Mouse (Mus musculus) limb, embryonic 10.5 days (tissue): ENCODE results near the gene Lbx2. TPM values are rescaled to one million over a fixed set of nuclear protein-coding genes. Genes with fewer than 3 reads are reported as not detected.

Experiments used
- DNase-seq: peaks from one replicate; pipeline ENCODE4 v3.0.0-alpha.2; 2017; ENCODE audit warnings: low spot score
- H3K27ac ChIP-seq: fragments of 300-500 bp; sonication (generic); 2 replicates; pipeline ENCODE4 v1.5.1; 2016; ENCODE audit warnings: mild to moderate bottlenecking
- H3K27me3 ChIP-seq: fragments of 300-500 bp; sonication (generic); 2 replicates; pipeline ENCODE4 v1.6.1; 2016; ENCODE audit warnings: low read depth, mild to moderate bottlenecking; ENCODE audit not compliant: poor library complexity, severe bottlenecking
- H3K36me3 ChIP-seq: fragments of 300-500 bp; sonication (generic); 2 replicates; pipeline ENCODE4 v1.6.1; 2016; ENCODE audit warnings: mild to moderate bottlenecking, moderate library complexity
- H3K4me1 ChIP-seq: fragments of 300-500 bp; sonication (generic); 2 replicates; pipeline ENCODE4 v1.6.1; 2016
- H3K4me3 ChIP-seq: fragments of 300-500 bp; sonication (generic); 2 replicates; pipeline ENCODE4 v1.5.1; 2016; ENCODE audit warnings: mild to moderate bottlenecking, moderate library complexity
- H3K9me3 ChIP-seq: fragments of 300-500 bp; sonication (generic); replicated peaks from 2 replicates; pipeline ENCODE4 v1.6.1; 2016; ENCODE audit warnings: mild to moderate bottlenecking
- WGBS: fragments of 180-500 bp; shearing (Covaris S2); methylation state at CpG from one replicate; pipeline ENCODE4 v1.1.7; 2016; 5-methylcytosine and 5-hydroxymethylcytosine counted together
- microRNA counts: library from miRNA; unstranded; fragments of <30 nt; microRNA quantifications from one replicate; lab custom pipeline; 2017
- microRNA-seq: library from miRNA; unstranded; fragments of <30 nt; microRNA quantifications from one replicate; pipeline ENCODE4, GENCODE M21; 2017
- polyA plus RNA-seq: library from polyadenylated mRNA; unstranded; fragments of >200 nt; fragmentation: Nextera tagmentation; extraction: Ambion mirVana; gene quantifications from 2 replicates; pipeline ENCODE4 v1.2.1, GENCODE M21; 2016

The Lbx2 gene
- polyA plus RNA-seq, 1 experiment from 2014 or later = 1.5 TPM

GRCm38 (mm10) chr6:83134951-83135513, 48.9 kb downstream of the Lbx2 start, which contains the start of gene Rtkn:
TSS of gene Rtkn (plus strand) at chr6:83135463.
- H3K4me3 ChIP-seq = peak within 1 kb of the TSS; percentile 69
- no peak for DNase-seq
- H3K27me3 ChIP-seq = no peaks in the 10 kb centered on the region
- 59% methylated on average over 7 of the region's 7 CpGs for WGBS
- H3K27ac ChIP-seq = peak within 1 kb of the TSS; percentile 99
- peaks cover 61% of the 10 kb centered on the region for H3K4me1 ChIP-seq
- H3K9me3 ChIP-seq = no peaks in the 10 kb centered on the region
- H3K36me3 ChIP-seq = peaks cover 10% of the 10 kb centered on the region

GRCm38 (mm10) chr6:83135571-83136161, 49.5 kb downstream of the Lbx2 start:
- H3K4me1 ChIP-seq = peaks cover 66% of the 10 kb centered on the region
- WGBS = 3% methylated on average over 37 of the region's 37 CpGs
- H3K27ac ChIP-seq = peak overlapping the region; percentile 99
- H3K9me3 ChIP-seq = no peaks in the 10 kb centered on the region
- no peaks in the 10 kb centered on the region for H3K27me3 ChIP-seq
- peaks cover 12% of the 10 kb centered on the region for H3K36me3 ChIP-seq
- peak; percentile 64 for DNase-seq
- H3K4me3 ChIP-seq = peak overlapping the region; percentile 69

GRCm38 (mm10) chr6:83136291-83136880, 50.2 kb downstream of the Lbx2 start:
- H3K36me3 ChIP-seq = peaks cover 12% of the 10 kb centered on the region
- H3K9me3 ChIP-seq = no peaks in the 10 kb centered on the region
- 15% methylated on average over 5 of the region's 5 CpGs for WGBS
- no peaks in the 10 kb centered on the region for H3K27me3 ChIP-seq
- peak overlapping the region; percentile 69 for H3K4me3 ChIP-seq
- peaks cover 73% of the 10 kb centered on the region for H3K4me1 ChIP-seq
- peak overlapping the region; percentile 99 for H3K27ac ChIP-seq
- no peak for DNase-seq

GRCm38 (mm10) chr6:83136881-83137575, 50.9 kb downstream of the Lbx2 start:
- Histone ChIP-seq H3K36me3 (peaks cover 12% of the 10 kb centered on the region), H3K4me3 (peak overlapping the region; percentile 69), H3K27me3 (0 out of 2 replicates have a peak, but pooled peaks cover 5% of the 10 kb centered on the region), H3K27ac (peak overlapping the region; percentile 99), H3K4me1 (peaks cover 79% of the 10 kb centered on the region), H3K9me3 (no peaks in the 10 kb centered on the region)
- under 1% methylated on average over 26 of the region's 26 CpGs for WGBS
- peak; percentile 85 for DNase-seq

- Histone ChIP-seq H3K4me1 (peaks cover 85% of the 10 kb centered on the region), H3K36me3 (peaks cover 12% of the 10 kb centered on the region), H3K27me3 (0 out of 2 replicates have a peak, but pooled peaks cover 9% of the 10 kb centered on the region), H3K9me3 (no peaks in the 10 kb centered on the region), H3K27ac (peak overlapping the region; percentile 99), H3K4me3 (peak overlapping the region; percentile 69)
- under 1% methylated on average over 12 of the region's 12 CpGs for WGBS
- DNase-seq = peak; percentile 96
Measured at GRCm38 (mm10) chr6:83137576-83137950, 51.4 kb downstream of the Lbx2 start.

MicroRNAs within 50 kb of the gene (microRNA counts, 519-probe panel; counts per million panel counts)
- microRNA mmu-miR-3470a+mmu-miR-3470b (lab: Ali Mortazavi, UCI) = 684 counts per million, percentile 72 among the panel's probes with 10 or more counts

Small RNA genes within 50 kb of the gene (microRNA-seq; reads per million reads assigned to microRNA genes)
- gene Mir3470a (not detected), gene Mir7040 (not detected)

Other genes starting within 250 kb of the Lbx2 start
- 0.83 and 1.9 TPM in 2 replicates for gene Sema4f, start 146.6 kb upstream of the Lbx2 start, polyA plus RNA-seq
- 0.19 and 0.33 TPM in 2 replicates for gene M1ap, start 139.5 kb upstream of the Lbx2 start, polyA plus RNA-seq
- 9.8 and 14.9 TPM in 2 replicates for gene Dok1, start 52.9 kb upstream of the Lbx2 start, polyA plus RNA-seq
- gene Loxl3, start 52.2 kb upstream of the Lbx2 start, polyA plus RNA-seq = 6.3 and 12.8 TPM in 2 replicates
- 167 and 169 TPM in 2 replicates for gene Aup1, start 31.8 kb upstream of the Lbx2 start, polyA plus RNA-seq
- 76.2 and 82.6 TPM in 2 replicates for gene Htra2, start 31.1 kb upstream of the Lbx2 start, polyA plus RNA-seq
- gene Dqx1, start 28.5 kb upstream of the Lbx2 start, polyA plus RNA-seq = 1.4 and 1.5 TPM in 2 replicates
- 0.16 TPM in 1 of 2 replicates, not detected in the other for gene Tlx2, start 16.1 kb upstream of the Lbx2 start, polyA plus RNA-seq
- gene Pcgf1, start 8.5 kb upstream of the Lbx2 start, polyA plus RNA-seq = 46.5 and 46.9 TPM in 2 replicates
- gene Ccdc142, start 15.2 kb downstream of the Lbx2 start, polyA plus RNA-seq = 1.7 and 3.8 TPM in 2 replicates
- gene Gm42688, start 15.2 kb downstream of the Lbx2 start, polyA plus RNA-seq = 2.1 and 2.8 TPM in 2 replicates
- gene Mrpl53, start 22.7 kb downstream of the Lbx2 start, polyA plus RNA-seq = 150 and 163 TPM in 2 replicates
- gene Mogs, start 29.1 kb downstream of the Lbx2 start, polyA plus RNA-seq = 45.3 and 53.8 TPM in 2 replicates
- gene Wbp1, start 35.2 kb downstream of the Lbx2 start, polyA plus RNA-seq = 136 and 188 TPM in 2 replicates
- gene Ino80b, start 39.1 kb downstream of the Lbx2 start, polyA plus RNA-seq = 17.4 and 17.8 TPM in 2 replicates
- gene Rtkn, start 49.1 kb downstream of the Lbx2 start, polyA plus RNA-seq = 34.2 and 51.8 TPM in 2 replicates
- gene Wdr54, start 70.0 kb downstream of the Lbx2 start, polyA plus RNA-seq = 10.9 and 13.7 TPM in 2 replicates
- 0.80 and 1.6 TPM in 2 replicates for gene 1700003E16Rik, start 70.0 kb downstream of the Lbx2 start, polyA plus RNA-seq
- 96.4 and 108 TPM in 2 replicates for gene Dctn1, start 79.6 kb downstream of the Lbx2 start, polyA plus RNA-seq
- gene Slc4a5, start 133.5 kb downstream of the Lbx2 start, polyA plus RNA-seq = 0.23 and 0.25 TPM in 2 replicates
- 64.9 and 94.0 TPM in 2 replicates for gene Mthfd2, start 239.5 kb downstream of the Lbx2 start, polyA plus RNA-seq
- 54.1 and 63.3 TPM in 2 replicates for gene Mob1a, start 239.6 kb downstream of the Lbx2 start, polyA plus RNA-seq